Mouse (Mus musculus) erythroid progenitor cell, adult 5-6 weeks (primary cell): ENCODE measurements around the gene Kif23. TPM values are rescaled to one million over a fixed set of nuclear protein-coding genes. Genes with fewer than 3 reads are reported as not detected.
A peak's percentile ranks its signal among the peaks of the same experiment; 100 is the strongest.

ENCODE experiments used
- ATAC-seq: replicated peaks from 2 replicates; pipeline ENCODE4 v1.8.0; 2016; ENCODE audit warnings: moderate number of reproducible peaks, mild to moderate bottlenecking, moderate TSS enrichment, inconsistent platforms; ENCODE audit not compliant: poor library complexity, low FRiP score, severe bottlenecking
- total RNA-seq, 2 experiments: library from RNA; stranded (forward) in 1 of 2; stranded (reverse) in 1 of 2; fragments of 150-400 nt in 1 of 2; fragments of 186-747, 209-891 nt in 1 of 2; gene quantifications; 2 replicates each; pipeline versions ENCODE4 v1.2.3 to v1.2.4; 2015 to 2017; ENCODE audit warnings: low replicate concordance in 2 of 2

The Kif23 gene
- total RNA-seq, 2 experiments from 2014 or later, result 601 to 1,280 TPM

DNA sequence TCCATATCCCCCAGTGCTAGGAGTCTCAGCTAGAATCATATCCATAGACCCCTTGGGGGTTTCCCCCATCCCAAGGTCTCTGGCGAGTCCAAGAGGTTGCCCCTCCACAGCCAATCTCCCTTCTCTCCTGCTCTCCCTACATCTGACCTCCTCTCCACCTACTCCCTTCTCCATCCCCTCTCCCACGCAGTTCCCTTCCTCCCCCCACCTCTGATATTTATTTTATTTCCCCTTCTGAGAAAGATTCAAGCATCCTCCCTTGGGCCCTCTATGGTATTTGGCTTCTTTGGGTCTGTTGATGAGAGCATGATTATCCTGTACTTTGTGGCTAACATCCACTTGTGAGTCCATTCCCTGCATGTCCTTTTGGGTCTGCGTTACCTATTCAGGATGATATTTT lies 38.2 kb downstream of the Kif23 start:
- no peak for ATAC-seq

DNA sequence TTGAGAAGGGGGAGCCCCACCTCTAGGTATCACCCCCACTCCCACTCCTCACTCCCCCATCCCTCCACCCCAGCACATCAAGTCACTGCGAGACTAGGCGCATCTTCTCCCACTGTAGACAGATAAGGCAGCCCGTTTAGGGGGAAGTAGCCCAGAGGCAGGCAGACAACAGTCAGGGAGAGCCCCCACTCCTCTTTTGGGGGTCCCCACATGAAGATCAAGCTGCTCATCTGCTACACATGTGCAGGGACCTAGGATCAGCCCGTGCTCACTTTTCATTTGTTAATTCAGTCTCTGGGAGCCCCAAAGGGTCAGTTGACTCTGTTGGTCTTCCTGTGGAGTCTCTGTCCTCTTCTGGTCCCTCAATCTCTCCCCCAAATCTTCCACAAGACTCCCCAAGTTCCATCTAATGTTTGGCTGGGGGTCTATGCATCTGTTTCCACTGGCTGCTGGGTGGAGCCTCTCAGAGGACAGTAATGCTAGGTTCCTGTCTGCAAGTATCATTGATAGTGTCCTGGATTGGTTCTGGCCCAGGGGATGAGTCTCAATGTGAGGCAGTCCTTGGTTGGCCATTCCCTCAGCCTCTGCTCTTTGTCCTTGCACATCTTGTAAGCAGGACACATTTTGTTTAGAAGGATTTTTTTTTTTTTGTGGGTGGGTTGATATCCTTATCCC lies 38.8 kb downstream of the Kif23 start:
- no peak for ATAC-seq

DNA sequence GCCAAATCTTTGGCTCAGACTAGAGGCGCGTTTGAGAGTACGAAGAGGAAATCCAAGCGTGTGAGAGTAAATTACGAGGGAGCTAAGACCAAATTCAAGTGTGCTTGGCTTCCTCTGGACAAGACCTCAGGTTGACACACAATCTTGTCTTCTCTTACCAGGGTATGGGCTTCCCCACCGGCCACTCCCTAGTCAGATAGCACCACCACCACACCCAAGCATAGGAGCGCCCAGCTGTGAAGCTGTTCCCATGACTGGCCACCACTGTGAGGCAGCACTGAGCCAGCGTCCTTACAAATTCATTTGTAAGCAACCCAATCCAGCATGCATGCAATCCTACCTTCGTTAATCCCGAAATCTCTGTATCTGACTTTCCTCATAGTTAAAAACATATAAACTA lies 39.7 kb downstream of the Kif23 start:
- peak; percentile 80 for ATAC-seq

DNA sequence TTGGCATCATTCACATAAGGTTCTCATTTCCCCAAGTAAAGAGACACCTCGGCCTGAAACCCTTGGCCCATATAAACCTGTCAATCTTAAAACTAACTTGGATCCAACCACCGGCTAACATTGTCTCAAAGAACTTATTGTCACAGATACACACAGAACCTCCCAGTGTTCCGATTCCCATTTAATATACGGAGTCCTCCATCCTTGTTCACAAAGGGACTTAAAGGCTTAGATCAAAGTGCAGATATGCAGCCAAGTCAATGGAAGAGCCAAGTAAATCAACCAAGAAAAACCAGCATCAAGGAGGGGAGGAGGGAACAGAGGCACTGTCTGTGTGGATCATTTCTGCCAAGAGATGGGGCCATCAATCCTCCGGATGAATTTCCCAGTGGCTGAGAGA lies 41.0 kb downstream of the Kif23 start:
- ATAC-seq, result no peak

DNA sequence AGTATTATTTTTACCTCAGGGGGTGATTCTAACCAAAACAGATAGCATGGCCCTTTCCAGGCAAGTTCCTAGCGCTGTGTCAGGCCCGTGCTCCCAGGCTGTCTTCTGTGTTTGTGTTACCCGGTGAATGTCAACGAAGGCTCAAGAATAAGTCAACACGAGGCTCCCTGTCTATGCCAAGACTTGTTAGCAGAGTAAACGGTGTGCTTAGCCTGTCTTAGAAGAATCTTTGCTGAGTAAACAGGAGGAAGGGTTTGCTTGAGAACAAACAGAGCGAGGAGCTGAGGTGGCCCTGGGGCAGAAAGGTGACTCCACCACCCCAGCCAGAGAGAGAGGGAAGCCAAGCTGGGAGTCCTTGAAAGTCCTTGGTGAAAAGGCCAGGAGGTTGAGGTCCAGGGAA lies 42.4 kb downstream of the Kif23 start:
- ATAC-seq, result no peak

DNA sequence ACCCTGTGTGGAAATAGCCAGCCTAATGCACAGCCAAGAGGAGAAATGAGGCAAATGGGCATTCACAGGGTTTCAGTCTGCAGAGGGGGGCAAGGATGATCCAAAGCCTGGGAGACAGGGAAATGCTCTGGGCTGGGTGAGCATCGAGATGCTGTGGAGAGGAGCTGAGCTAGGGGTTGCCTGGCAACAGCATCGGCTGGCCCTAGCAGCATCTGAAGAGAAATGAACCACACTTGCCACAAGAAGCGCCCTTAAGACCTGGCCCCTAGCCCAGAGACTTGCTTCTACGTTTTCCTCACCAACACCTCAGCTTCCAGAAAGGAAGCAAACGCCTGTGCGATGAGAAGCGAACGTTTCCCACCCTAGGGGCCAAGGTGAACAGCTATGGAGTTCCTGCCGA lies 44.1 kb downstream of the Kif23 start:
- ATAC-seq, result no peak

DNA sequence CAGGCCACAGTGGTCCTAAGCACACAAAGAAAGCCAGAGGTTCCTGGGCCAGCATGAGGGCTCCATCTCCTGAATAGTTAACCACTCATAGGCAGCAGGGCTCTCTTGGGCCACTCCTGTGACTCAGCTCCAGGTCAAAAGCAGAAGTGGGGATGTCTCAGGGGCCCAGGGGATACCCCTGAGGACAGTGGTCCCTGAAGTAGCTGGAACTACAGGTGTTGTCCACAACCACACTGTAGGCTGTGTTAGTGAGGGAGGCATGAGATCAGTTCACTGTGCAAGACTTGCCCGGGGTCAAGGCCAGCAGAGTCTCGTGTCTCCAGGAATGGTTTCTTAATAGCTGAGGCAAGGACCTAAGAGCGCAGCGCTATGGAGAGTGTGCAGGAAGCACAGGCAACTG lies 45.0 kb downstream of the Kif23 start:
- no peak for ATAC-seq

DNA sequence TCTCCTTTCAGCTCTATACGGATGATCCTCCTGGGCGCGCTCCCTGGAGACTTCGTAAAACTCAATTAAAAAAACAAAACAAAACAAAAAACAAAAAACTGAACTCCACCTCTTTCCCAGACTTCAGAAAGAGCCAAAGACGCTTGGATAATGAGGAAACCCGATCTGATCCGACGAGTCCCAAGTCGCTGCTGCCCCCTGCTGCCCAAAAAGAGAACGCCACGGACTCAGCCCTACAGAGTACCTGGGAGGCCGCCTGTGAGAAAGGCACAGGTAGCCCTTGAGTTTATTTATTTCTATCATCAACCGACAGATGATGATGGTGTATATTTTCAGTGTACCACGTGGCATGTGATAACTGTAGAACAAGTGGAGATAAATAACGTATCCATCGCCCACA lies 46.8 kb downstream of the Kif23 start:
- ATAC-seq, result peak; percentile 67

DNA sequence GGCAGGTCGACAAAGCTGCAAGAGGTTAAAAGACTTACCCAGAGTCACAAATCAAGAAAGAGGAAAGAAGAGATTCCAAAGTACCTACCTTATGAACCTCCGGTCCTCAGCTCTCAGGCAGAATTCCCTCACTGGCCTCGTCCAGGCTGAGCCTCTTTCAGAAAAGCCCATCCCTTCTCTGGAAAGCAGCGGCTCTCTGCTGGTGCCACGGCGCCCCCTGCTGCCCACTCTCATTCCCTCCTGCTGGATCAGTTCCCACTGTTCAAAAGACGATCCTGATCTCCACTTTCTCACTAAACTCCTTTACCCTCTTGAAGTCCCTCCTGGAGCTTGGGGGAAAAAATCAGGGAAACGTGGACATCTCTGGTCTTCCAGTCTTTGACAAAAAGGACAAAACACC lies 48.2 kb downstream of the Kif23 start:
- ATAC-seq, result no peak

DNA sequence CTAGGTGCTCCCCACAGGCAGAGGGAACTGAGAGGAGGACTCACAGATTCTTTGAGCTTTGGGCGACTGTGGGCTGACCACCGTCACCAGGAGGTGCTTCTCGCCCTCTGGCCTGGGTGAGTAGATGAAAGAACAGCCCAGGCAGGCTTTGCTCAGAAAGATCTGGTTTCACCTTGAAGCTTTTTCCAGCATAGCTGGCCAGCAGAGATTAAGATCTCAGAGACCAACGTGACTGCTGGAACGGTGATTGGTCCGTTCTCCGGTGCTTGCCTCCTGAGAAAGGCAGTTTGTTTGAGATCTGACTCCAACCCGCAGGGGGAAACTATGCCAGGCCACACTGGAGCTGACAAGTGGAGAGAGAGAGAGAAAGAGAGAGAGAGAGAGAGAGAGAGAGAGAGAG lies 51.6 kb downstream of the Kif23 start:
- ATAC-seq, result no peak

DNA sequence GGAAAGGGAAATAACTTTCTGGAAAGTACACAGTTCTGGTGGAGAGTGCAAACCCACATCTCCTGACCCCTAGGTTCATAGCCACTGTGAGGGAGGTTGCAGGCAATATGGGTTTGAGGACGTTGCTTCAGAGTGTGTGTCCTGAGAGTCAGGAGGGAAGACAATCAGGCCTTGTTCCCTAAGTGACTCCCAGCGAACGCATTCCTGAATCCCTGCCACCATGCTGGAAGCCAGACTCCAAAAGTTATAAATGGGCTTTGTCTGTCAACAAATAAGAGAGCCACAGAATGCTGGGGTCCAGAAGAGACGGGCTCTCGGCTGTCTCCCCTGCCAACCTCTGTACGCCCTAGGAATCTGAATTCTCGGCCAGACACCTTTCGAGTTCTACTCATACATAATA lies 56.7 kb downstream of the Kif23 start:
- no peak for ATAC-seq

DNA sequence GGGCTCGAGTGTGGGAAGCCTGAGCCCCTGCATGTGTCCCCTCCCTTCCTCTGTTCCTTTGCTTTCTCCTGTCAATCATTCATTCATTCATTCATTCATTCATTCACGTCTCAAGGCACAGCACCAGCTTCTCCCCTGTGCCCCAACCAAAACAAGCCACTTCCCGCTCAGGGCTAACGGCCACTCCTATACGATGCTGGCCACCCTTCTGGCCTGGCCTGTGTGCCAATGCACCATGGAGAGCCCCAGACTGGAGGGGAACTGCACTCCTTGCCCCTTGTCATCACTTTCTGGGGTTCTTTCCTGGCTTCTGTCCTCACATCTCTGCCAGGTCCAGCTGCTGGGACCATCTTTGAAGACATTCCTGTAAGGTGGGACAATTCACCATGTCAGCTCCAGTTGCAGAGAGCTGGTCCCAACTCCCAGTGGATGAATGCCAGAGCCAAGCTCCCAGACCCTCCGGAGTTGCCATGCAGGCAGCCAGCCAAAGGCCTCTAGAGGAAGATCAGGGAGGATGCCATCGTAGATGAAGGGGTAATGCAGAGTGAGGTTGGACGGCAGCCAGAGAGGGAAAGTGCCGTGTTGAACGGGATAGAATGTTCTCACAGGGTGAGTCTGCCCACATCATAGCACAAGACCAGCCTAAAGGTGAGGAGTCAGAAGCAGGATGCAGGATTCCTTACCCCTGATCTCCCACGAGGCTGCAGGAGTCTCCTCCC lies 58.8 kb downstream of the Kif23 start:
- ATAC-seq, result no peak

DNA sequence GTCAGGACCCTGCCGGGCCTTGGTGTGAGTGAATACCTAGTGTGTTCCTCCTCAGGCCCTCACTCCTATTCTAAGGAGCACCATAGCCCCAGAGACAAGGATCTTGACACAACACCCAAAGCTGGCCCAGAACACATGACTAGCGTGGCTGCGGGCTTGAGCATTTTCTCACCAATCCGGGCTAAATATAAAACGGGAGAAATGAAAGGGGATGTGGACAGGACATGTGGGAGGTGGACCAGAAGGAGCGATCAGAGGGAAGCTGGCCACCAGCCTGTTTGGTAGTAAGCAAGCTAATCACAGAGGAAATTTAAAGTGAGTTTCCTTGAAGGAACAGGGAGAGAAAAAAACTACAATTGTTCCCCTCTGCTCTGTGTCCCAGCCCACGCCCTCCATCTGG lies 60.6 kb downstream of the Kif23 start:
- ATAC-seq, result no peak

DNA sequence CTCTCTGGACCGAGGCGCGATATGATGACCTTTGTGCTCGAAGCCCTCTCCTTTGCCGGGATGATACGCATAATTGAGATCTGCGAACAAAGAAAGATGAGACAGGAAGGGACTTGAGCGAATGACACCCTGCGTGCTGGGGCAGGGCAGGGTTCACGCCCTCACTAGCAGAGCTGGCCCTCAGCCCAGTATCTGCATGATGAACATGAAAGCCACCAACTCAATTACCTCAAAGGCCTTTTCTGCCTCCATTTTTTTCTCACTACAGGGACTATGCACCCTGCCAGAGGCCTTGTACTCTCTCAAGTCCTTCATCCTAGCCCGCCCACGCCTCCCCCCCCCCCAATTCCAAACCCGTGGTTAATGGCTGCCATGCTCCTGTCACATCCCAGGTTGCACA lies 61.6 kb downstream of the Kif23 start:
- ATAC-seq, result no peak

DNA sequence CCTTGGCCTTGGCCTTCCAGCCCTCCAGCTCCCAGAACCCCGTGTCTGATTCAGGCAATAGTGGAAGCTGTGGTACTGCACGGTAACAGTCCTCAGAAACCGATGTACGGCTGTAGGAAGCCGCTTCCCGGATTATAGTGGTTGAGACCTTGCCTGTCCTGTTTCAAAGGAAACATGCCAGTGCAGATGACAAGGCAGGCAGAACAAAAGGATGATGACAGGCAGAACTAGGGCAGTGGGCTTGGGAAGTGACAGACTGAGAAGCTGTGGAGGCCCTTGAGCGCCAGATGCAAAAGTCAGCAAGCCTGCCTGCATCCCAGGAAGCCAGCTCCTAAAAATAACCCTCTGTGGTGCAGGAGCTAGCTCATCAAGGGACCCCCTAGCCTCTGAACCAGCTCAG lies 62.2 kb downstream of the Kif23 start:
- no peak for ATAC-seq

DNA sequence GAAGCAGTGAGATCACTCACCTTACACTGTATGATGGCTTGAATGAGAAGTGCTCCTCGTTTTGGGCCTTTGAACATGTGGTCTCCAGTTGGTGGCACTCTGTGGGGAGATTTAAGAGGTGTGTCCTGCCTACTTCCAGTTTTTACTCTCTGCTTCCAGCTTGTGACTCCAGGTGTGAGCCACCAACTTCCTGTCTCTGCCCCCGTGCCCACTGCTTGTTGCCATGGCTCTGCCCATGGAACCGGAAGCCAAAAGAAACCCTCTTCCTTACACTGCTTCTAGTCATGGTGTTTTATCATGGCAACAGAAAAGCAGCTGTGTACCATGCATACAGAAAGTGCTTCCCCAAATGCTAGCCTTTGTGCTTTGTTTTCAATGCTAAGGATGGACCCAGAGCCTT lies 64.4 kb downstream of the Kif23 start:
- ATAC-seq, result no peak

DNA sequence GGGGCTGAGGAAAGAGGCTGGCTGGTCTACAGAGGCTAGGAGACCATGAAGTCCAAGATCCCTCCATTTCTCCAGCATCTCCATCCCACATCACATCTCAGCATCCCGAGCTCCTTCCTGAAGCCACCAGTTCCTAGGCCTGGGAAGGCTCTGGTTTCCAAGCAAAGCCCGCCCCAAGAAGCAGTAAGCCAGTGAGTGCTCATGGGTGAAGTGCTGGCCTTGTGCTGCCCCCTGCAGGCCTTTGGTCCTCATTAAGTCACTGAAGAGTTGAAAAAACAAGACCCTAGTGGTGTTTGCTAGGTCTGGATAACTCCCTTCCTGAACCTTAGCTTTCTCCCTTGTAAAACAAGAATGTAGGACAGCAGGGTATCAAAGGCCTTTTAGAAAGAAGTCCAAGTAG lies 67.7 kb downstream of the Kif23 start:
- ATAC-seq, result no peak

DNA sequence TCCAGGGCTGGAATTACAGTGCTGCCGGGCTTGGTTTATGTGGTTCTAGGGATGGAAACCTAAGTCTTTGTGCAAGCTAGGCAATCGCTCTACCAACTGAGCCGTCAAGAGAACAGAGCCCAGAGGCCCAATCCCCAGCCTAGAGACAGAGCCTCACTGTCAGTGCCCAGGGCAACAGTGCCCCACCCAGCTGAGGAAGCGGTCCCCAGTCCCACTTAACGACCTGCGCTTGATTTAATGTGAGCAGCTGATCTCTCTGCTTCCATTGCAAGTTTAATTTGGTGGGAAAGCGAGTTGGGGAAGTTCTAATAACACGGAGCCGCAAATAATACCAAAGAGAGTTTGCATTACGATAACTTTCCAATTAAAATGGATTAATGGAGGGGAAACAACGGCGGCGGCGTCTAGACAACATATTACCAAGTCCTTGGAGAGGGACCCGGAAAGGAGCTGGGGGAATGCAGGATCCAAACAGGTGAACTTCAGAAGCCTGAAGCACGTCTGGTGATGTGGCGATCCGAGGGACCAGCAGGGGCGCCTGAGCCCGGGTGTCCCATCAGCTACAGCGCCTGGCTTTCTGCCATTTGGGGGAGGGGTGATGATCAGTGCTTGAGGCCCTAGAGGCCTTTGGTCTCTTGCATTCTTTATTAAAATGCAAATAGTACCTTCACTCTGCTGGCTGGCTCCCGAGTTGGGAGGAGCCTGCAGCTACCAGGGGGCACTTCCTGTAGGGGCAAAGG lies 69.0 kb downstream of the Kif23 start:
- no peak for ATAC-seq

DNA sequence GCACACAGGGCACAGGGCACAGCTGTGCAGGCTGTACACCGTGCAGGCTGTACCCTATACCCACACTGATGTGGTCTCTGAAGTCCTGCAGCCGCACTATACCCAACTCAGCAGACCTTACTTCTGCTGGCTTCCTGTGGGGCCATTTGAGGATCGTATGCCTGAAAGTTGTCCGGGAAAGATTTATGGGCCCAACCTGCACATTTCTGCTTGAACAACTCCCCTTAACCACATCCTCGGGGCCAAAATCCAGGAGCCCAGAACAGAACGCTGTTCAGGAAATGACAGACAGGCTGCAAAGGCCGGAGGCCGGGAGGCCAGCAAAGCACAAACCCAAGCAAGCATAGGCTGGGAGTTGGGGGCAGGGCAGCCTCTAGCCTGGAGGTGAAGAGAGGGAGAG lies 73.2 kb downstream of the Kif23 start:
- ATAC-seq, result no peak

DNA sequence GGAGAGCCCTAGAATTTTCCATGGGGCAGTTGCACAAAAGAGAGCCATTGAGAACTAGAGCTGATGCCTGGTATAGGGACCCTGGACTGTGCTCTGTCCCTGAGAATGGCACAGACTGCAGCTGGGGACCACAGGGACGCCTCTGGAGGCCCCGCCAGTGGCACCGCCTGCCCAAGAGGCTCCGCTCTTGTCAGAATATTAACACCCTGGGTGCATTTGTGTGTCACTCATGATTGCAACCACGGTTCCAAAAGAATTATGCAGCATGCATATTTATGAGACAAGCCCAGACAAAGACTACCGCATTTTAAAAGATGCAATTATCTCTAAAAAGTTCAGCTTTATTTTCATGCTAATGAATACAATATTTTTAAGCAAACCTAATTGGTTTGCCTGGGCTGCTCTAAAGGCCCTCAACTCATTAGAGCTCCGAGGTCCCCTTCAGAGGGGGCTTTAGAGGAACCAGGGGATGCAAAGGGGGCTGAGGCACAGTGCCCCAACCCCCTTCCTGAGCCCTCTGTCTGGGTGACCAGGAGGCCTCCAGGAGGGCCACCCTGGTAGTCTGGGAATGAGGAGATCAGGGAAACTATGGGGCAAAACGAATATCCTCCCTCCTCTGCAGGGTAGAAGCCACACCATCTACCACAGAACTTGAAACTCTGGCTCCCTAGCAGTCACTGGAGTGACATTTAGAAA lies 74.2 kb downstream of the Kif23 start:
- no peak for ATAC-seq

DNA sequence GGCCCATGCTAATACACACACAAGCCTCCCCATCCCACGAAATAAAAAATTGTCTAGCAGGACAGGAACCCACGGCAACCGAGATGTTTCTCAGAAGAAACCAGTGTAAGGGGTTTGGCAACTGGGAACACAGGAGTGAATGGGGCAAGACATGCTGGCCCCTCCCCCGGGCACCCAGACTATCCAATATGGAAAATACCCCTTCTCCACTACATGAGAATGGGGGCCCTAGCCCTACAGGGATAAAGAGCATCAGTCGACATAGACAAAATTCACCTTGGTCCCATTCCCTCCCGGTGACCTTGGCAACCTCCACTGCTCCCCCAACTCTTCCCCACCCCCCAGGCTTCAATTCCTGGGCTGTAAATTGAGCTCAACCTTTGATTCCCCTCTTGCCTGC lies 74.7 kb downstream of the Kif23 start:
- no peak for ATAC-seq
